Mouse (Mus musculus) hindbrain, postnatal 0 days (tissue): ENCODE measurements around the gene Vmn1r13. TPM values are rescaled to one million over a fixed set of nuclear protein-coding genes. Genes with fewer than 3 reads are reported as not detected.
"Not testable (repeated sequence)": the region's sequence is repeated elsewhere in the genome, so short reads cannot be mapped to it uniquely, and the experiment has no call there.

Source experiments
- ATAC-seq: fragments of 200-750 bp; cut with Nextera tagmentation; 2 replicates; pipeline ENCODE4 v1.8.0; 2017; ENCODE audit warnings: mild to moderate bottlenecking, moderate TSS enrichment, moderate library complexity
- DNase-seq: peaks from one replicate; pipeline ENCODE4 v3.0.0-alpha.2; 2015; ENCODE audit warnings: low spot score
- H3K27ac ChIP-seq: fragments of 300-500 bp; sonication (generic); 2 replicates; pipeline ENCODE4 v1.5.1; 2014; ENCODE audit warnings: mild to moderate bottlenecking
- H3K27me3 ChIP-seq: fragments of 300-500 bp; sonication (generic); 2 replicates; pipeline ENCODE4 v1.6.1; 2014; ENCODE audit warnings: low read length, mixed read lengths; ENCODE audit not compliant: insufficient read depth
- H3K36me3 ChIP-seq: fragments of 300-500 bp; sonication (generic); 2 replicates; pipeline ENCODE4 v1.6.1; 2014; ENCODE audit warnings: low read length, mixed read lengths; ENCODE audit not compliant: insufficient read depth
- H3K4me1 ChIP-seq: fragments of 300-500 bp; sonication (generic); 2 replicates; pipeline ENCODE4 v1.6.1; 2014; ENCODE audit warnings: antibody characterized with exemption, low read length, mixed read lengths; ENCODE audit not compliant: insufficient read depth
- H3K4me2 ChIP-seq: fragments of 300-500 bp; sonication (generic); 2 replicates; pipeline ENCODE4 v1.6.1; 2014; ENCODE audit warnings: low read depth, mild to moderate bottlenecking, low read length, moderate library complexity, mixed read lengths
- H3K4me3 ChIP-seq: fragments of 300-500 bp; sonication (generic); 2 replicates; pipeline ENCODE4 v1.5.1; 2014; ENCODE audit warnings: low read length
- H3K9ac ChIP-seq: fragments of 300-500 bp; sonication (generic); replicated peaks from 2 replicates; pipeline ENCODE4 v1.6.1; 2014; ENCODE audit warnings: mild to moderate bottlenecking, low read length, moderate library complexity, mixed read lengths
- H3K9me3 ChIP-seq: fragments of 300-500 bp; sonication (generic); 2 replicates; pipeline ENCODE4 v1.6.1; 2016; ENCODE audit warnings: low read length, mixed read lengths
- CTCF ChIP-seq: IDR thresholded peaks from 2 replicates; pipeline ENCODE4 v1.5.1; 2016; ENCODE audit warnings: antibody characterized with exemption, control low read depth, low read depth
- WGBS: fragments of 180-500 bp; shearing (Covaris S2); extraction: QIAGEN DNeasy Blood & Tissue Kit; methylation state at CpG from one replicate; pipeline ENCODE4 v1.1.7; 2014; 5-methylcytosine and 5-hydroxymethylcytosine counted together
- polyA plus RNA-seq: library from polyadenylated mRNA; unstranded; fragments of >200 nt; fragmentation: Nextera tagmentation; extraction: Ambion mirVana; gene quantifications from 2 replicates; pipeline ENCODE4 v1.2.1, GENCODE M21; 2015
- total RNA-seq: library from RNA; depleted of rRNA; stranded (reverse); fragments of >200 nt; gene quantifications from 2 replicates; pipeline ENCODE4 v1.2.3, GENCODE M21; 2014; rRNA removed

Gene Vmn1r13
- total RNA-seq (not detected in 2 replicates), polyA plus RNA-seq (not detected in 2 replicates)

DNA sequence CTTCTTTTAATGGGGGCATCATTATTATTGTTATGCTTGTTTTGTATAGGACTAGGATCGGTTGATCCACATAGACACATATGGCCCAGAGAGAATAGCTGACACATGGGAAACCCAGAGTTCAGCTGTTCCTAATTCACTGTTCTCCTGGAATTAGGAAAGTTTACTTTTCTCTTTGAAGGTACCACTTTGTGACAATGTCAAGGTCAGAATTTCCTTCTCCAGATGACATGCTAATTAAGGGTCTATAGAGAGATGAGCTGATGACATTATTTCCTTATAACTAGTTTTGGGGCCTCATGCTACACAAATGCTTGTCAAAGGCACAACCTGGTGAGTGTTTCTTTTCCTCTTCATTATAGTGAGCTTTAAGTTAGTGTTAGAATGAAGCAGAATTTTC, at the start of gene Vmn1r13:
TSS of gene Vmn1r13 (plus strand) at position 301 of the 400 bp plus-strand sequence.
- H3K9me3 ChIP-seq, DNase-seq, ATAC-seq, H3K27ac ChIP-seq, H3K4me2 ChIP-seq, H3K27me3 ChIP-seq, H3K9ac ChIP-seq, H3K36me3 ChIP-seq, H3K4me1 ChIP-seq, H3K4me3 ChIP-seq: not testable (repeated sequence)
- WGBS: 90% methylated on average over 1 of the region's 1 CpGs

DNA sequence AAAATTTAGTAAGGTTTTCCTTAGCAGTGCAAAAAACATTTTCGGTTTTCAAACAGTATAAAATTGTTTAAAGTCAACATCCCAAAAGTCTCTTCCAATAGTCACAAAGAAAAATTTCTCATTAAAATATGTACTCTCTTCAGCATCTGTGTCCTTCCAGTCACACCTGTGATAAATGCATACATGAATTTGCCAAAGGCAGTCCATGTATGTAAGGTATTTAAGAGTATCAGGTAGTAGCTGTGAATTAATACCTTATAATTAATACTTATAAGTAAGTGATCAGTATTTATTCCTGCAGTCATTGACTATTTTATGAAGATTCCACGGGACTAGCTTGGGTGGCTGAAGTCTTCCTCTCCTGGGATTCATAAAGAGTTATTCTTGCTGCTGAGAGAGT, 46.5 kb upstream of the Vmn1r13 start, which contains the start of gene Vmn1r12:
TSS of gene Vmn1r12 (plus strand) at position 301 of the 400 bp plus-strand sequence.
- no peaks in the 10 kb centered on the region for H3K27me3 ChIP-seq
- H3K4me1 ChIP-seq: no peaks in the 10 kb centered on the region
- H3K4me3 ChIP-seq: no peak within 1 kb of the TSS
- DNase-seq (no peak), ATAC-seq (no peak)
- H3K9me3 ChIP-seq: no peaks in the 10 kb centered on the region
- H3K36me3 ChIP-seq: no peaks in the 10 kb centered on the region
- WGBS: 87% methylated on average over 2 of the region's 2 CpGs
- no peak within 1 kb of the TSS for H3K9ac ChIP-seq
- H3K4me2 ChIP-seq: no peak within 1 kb of the TSS
- no peak for TF ChIP-seq CTCF
- H3K27ac ChIP-seq: no peak within 1 kb of the TSS

DNA sequence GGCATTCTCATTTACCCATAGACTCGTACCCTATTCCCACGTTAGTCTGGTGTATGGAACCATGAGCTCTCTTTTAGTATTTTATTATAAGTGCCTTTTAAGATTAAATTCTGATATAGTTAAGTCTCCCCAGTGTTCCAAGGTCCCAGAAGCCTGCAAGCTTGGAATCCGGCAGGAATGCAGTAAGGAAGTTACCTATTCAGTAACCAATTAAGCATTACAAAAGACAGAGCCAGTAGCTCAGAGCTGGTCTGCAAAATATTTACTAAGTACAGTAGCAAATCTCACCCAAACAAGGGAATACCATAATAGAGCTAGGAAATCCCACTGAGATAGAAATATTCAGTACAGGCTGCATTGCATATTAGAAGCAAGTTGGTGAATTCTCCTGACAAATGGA, 13.1 kb upstream of the Vmn1r13 start:
- not testable (repeated sequence) for DNase-seq, H3K4me1 ChIP-seq, ATAC-seq, H3K27ac ChIP-seq, H3K27me3 ChIP-seq, H3K36me3 ChIP-seq, H3K9ac ChIP-seq, H3K4me3 ChIP-seq, H3K9me3 ChIP-seq, H3K4me2 ChIP-seq
- WGBS: 50% methylated on average over 3 of the region's 3 CpGs

DNA sequence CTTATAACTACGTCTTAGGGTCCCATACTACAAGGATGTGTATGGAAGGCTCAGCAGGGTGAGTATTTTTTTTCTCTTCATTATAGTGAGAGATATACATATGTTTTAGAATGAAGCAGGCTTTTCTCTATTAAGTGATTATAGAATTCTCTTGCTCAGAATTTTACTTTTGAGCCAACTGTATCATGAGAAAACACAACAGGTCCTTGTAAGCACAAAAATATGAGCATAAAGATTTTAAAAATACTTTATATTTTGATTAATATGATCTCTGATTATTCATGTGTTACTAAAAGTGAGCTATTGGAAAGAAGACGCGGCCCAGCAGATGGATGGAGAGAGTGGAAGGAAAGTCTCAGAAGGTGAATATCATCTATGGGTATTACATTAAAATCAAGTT, 28.3 kb downstream of the Vmn1r13 start, which contains the start of gene Vmn1r14:
TSS of gene Vmn1r14 (plus strand) at position 301 of the 400 bp plus-strand sequence.
- Histone ChIP-seq H3K27ac (no peak within 1 kb of the TSS), H3K4me1 (no peaks in the 10 kb centered on the region), H3K4me2 (no peak within 1 kb of the TSS), H3K4me3 (no peak within 1 kb of the TSS), H3K9ac (no peak within 1 kb of the TSS), H3K27me3 (no peaks in the 10 kb centered on the region), H3K9me3 (no peaks in the 10 kb centered on the region), H3K36me3 (no peaks in the 10 kb centered on the region)
- DNase-seq (no peak), ATAC-seq (no peak)
- TF ChIP-seq CTCF: no peak
- WGBS: 95% methylated on average over 3 of the region's 3 CpGs

DNA sequence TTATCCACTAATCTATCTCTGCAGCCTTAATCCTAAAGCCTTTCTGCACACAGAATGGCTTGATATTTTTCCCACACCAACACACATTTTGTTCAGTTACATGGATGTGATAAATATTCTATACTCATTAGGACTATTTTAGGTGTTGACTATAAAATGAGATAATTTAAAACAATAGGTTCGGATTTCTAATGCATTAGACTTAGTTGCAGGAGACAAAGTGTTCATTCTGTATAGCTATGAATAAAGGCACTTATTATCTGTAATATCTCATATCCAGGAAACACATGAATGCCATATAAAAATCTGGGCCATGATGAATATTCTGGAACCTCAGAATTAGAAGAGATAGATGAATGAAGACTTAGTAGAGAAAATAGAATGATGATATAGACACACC, 54.6 kb downstream of the Vmn1r13 start, which contains the start of gene Vmn1r15:
TSS of gene Vmn1r15 (plus strand) at position 301 of the 400 bp plus-strand sequence.
- 78% methylated on average over 1 of the region's 1 CpGs for WGBS
- no peaks in the 10 kb centered on the region for H3K4me1 ChIP-seq
- H3K9ac ChIP-seq: no peak within 1 kb of the TSS
- ATAC-seq (no peak), DNase-seq (no peak)
- no peak within 1 kb of the TSS for H3K4me3 ChIP-seq
- no peaks in the 10 kb centered on the region for H3K9me3 ChIP-seq
- no peak within 1 kb of the TSS for H3K27ac ChIP-seq
- no peaks in the 10 kb centered on the region for H3K36me3 ChIP-seq
- no peaks in the 10 kb centered on the region for H3K27me3 ChIP-seq
- no peak for TF ChIP-seq CTCF
- no peak within 1 kb of the TSS for H3K4me2 ChIP-seq

DNA sequence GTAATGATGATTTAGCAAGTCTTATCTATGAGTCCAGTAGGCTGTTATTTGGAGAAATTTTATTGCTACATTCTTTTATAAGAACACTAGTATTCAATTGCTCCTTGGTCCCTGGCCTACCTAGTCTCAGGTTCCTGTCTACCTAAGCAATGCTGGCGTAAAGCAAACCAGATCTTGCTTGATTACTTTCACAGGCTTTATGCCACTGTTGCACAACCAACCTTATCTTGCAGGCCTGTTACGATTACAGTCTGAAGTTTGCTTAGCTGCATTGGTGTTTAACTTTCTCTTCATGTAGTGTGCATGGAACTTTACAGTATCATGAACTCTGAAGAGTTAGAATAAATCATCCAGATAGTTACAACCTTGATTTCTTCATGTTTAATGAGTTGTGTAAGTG, 57.9 kb downstream of the Vmn1r13 start:
- no peaks in the 10 kb centered on the region for H3K9me3 ChIP-seq
- no peak for TF ChIP-seq CTCF
- 92% methylated on average over 2 of the region's 2 CpGs for WGBS
- ATAC-seq: no peak
- no peak overlapping the region for H3K4me2 ChIP-seq
- H3K27ac ChIP-seq: no peak overlapping the region
- DNase-seq: no peak
- H3K36me3 ChIP-seq: no peaks in the 10 kb centered on the region
- H3K4me1 ChIP-seq: no peaks in the 10 kb centered on the region
- H3K27me3 ChIP-seq: no peaks in the 10 kb centered on the region
- H3K4me3 ChIP-seq: no peak overlapping the region
- H3K9ac ChIP-seq: no peak overlapping the region

Other genes starting within 250 kb of the Vmn1r13 start
- gene Vmn1r5, start 233.0 kb upstream of the Vmn1r13 start, total RNA-seq: 0.04 TPM in 1 of 2 replicates, not detected in the other
- not detected in 2 replicates for gene Vmn1r5, start 233.0 kb upstream of the Vmn1r13 start, polyA plus RNA-seq
- not detected in 2 replicates for gene Vmn1r6, start 206.0 kb upstream of the Vmn1r13 start, total RNA-seq
- not detected in 2 replicates for gene Vmn1r6, start 206.0 kb upstream of the Vmn1r13 start, polyA plus RNA-seq
- not detected in 2 replicates for gene Vmn1r7, start 178.0 kb upstream of the Vmn1r13 start, total RNA-seq
- not detected in 2 replicates for gene Vmn1r7, start 178.0 kb upstream of the Vmn1r13 start, polyA plus RNA-seq
- gene Vmn1r8, start 171.0 kb upstream of the Vmn1r13 start, total RNA-seq: not detected in 2 replicates
- not detected in 2 replicates for gene Vmn1r8, start 171.0 kb upstream of the Vmn1r13 start, polyA plus RNA-seq
- gene Vmn1r9, start 136.5 kb upstream of the Vmn1r13 start, total RNA-seq: not detected in 2 replicates
- not detected in 2 replicates for gene Vmn1r9, start 136.5 kb upstream of the Vmn1r13 start, polyA plus RNA-seq
- not detected in 2 replicates for gene Vmn1r10, start 93.8 kb upstream of the Vmn1r13 start, total RNA-seq
- not detected in 2 replicates for gene Vmn1r10, start 93.8 kb upstream of the Vmn1r13 start, polyA plus RNA-seq
- gene Vmn1r11, start 69.8 kb upstream of the Vmn1r13 start, total RNA-seq: not detected in 2 replicates
- not detected in 2 replicates for gene Vmn1r11, start 69.8 kb upstream of the Vmn1r13 start, polyA plus RNA-seq
- gene Vmn1r12, start 46.4 kb upstream of the Vmn1r13 start, total RNA-seq: not detected in 2 replicates
- gene Vmn1r12, start 46.4 kb upstream of the Vmn1r13 start, polyA plus RNA-seq: not detected in 2 replicates
- not detected in 2 replicates for gene Vmn1r14, start 28.4 kb downstream of the Vmn1r13 start, total RNA-seq
- not detected in 2 replicates for gene Vmn1r14, start 28.4 kb downstream of the Vmn1r13 start, polyA plus RNA-seq
- not detected in 2 replicates for gene Vmn1r15, start 54.7 kb downstream of the Vmn1r13 start, total RNA-seq
- not detected in 2 replicates for gene Vmn1r15, start 54.7 kb downstream of the Vmn1r13 start, polyA plus RNA-seq
- not detected in 2 replicates for gene Vmn1r16, start 126.2 kb downstream of the Vmn1r13 start, total RNA-seq
- not detected in 2 replicates for gene Vmn1r16, start 126.2 kb downstream of the Vmn1r13 start, polyA plus RNA-seq
- gene Vmn1r17, start 160.4 kb downstream of the Vmn1r13 start, total RNA-seq: not detected in 2 replicates
- gene Vmn1r17, start 160.4 kb downstream of the Vmn1r13 start, polyA plus RNA-seq: not detected in 2 replicates
- not detected in 2 replicates for gene Vmn1r18, start 192.5 kb downstream of the Vmn1r13 start, total RNA-seq
- not detected in 2 replicates for gene Vmn1r18, start 192.5 kb downstream of the Vmn1r13 start, polyA plus RNA-seq
- gene Vmn1r19, start 200.5 kb downstream of the Vmn1r13 start, total RNA-seq: not detected in 2 replicates
- gene Vmn1r19, start 200.5 kb downstream of the Vmn1r13 start, polyA plus RNA-seq: not detected in 2 replicates
- not detected in 2 replicates for gene Vmn1r20, start 225.6 kb downstream of the Vmn1r13 start, total RNA-seq
- not detected in 2 replicates for gene Vmn1r20, start 225.6 kb downstream of the Vmn1r13 start, polyA plus RNA-seq